Mouse (Mus musculus) embryonic facial prominence, embryonic 10.5 days (tissue): Measurements from ENCODE around the gene Parp8. TPM values are rescaled to one million over a fixed set of nuclear protein-coding genes. Genes with fewer than 3 reads are reported as not detected.

ENCODE experiments used
- DNase-seq: peaks from one replicate; pipeline ENCODE4 v3.0.0-alpha.2; 2017; ENCODE audit warnings: low spot score
- H3K27ac ChIP-seq: fragments of 300-500 bp; sonication (generic); replicated peaks from 2 replicates; pipeline ENCODE4 v1.5.1; 2016; ENCODE audit warnings: mild to moderate bottlenecking
- H3K27me3 ChIP-seq: fragments of 300-500 bp; sonication (generic); replicated peaks from 2 replicates; pipeline ENCODE4 v1.6.1; 2016; ENCODE audit warnings: low read depth, mild to moderate bottlenecking; ENCODE audit not compliant: poor library complexity, severe bottlenecking
- H3K36me3 ChIP-seq: fragments of 300-500 bp; sonication (generic); replicated peaks from 2 replicates; pipeline ENCODE4 v1.6.1; 2016; ENCODE audit warnings: mild to moderate bottlenecking, moderate library complexity
- H3K4me1 ChIP-seq: fragments of 300-500 bp; sonication (generic); 2 replicates; pipeline ENCODE4 v1.6.1; 2016
- H3K4me3 ChIP-seq: fragments of 300-500 bp; sonication (generic); 2 replicates; pipeline ENCODE4 v1.5.1; 2016; ENCODE audit warnings: mild to moderate bottlenecking, moderate library complexity
- H3K9me3 ChIP-seq: fragments of 300-500 bp; sonication (generic); 2 replicates; pipeline ENCODE4 v1.6.1; 2016; ENCODE audit warnings: mild to moderate bottlenecking
- WGBS: fragments of 180-500 bp; shearing (Covaris S2); methylation state at CpG from one replicate; pipeline ENCODE4 v1.1.7; 2016; 5-methylcytosine and 5-hydroxymethylcytosine counted together
- polyA plus RNA-seq: library from polyadenylated mRNA; unstranded; fragments of >200 nt; fragmentation: Nextera tagmentation; extraction: Ambion mirVana; gene quantifications from 2 replicates; pipeline ENCODE4 v1.2.1, GENCODE M21; 2016

Gene Parp8
- 10.4 and 13.1 TPM in 2 replicates for polyA plus RNA-seq

- WGBS = under 1% methylated on average over 65 of the region's 67 CpGs
- Histone ChIP-seq H3K4me1 (peaks cover 25% of the 10 kb centered on the region), H3K27ac (peak within 1 kb of the TSS; percentile 93), H3K27me3 (peaks cover 24% of the 10 kb centered on the region), H3K4me3 (peak within 1 kb of the TSS; percentile 85), H3K9me3 (no peaks in the 10 kb centered on the region), H3K36me3 (no peaks in the 10 kb centered on the region)
- peak; percentile 83 for DNase-seq
These were observed at the start of gene Parp8 for GRCm38 (mm10) chr13:117025226-117026067. Gene Parp8 (minus strand): TSS chr13:117025537.

DNA sequence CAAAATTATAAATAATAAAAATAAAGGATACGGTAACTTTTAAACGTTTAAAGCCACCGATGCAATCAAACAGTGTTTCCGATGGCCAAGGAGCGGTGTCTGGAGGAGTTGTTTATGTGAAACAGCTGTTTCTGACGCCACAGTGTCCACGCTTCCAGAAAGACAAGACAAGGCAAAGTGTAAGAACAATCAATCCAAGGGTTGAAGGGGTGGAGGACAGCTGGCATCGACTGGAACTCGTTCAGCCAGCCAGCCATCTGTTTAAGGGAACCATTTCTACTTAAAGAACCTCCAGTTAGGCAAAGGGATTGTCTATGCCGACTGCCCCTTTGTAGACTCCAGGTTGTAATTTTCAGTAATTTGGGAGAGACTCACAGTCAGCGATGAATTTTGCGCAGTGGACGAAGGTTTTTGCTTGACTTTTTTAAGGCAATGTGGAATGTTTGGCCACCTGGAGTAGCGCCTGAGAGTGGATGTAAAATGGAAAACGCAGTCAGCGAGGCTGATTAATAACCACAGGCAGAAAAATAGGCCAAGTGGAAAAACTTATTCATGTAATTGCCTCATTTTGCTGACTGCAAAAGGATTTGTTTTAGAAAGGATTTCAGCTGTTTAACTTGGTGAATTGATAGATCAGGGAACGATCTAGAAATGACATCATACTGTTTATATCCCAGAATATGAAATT, 37.4 kb upstream of the Parp8 start:
- Histone ChIP-seq H3K36me3 (no peaks in the 10 kb centered on the region), H3K9me3 (no peaks in the 10 kb centered on the region), H3K4me1 (no peaks in the 10 kb centered on the region), H3K4me3 (no peak overlapping the region), H3K27me3 (no peaks in the 10 kb centered on the region), H3K27ac (no peak overlapping the region)
- DNase-seq = no peak
- 82% methylated on average over 17 of the region's 17 CpGs for WGBS

GRCm38 (mm10) chr13:117056466-117056865, 31.1 kb upstream of the Parp8 start:
- no peak for DNase-seq
- H3K9me3 ChIP-seq = no peaks in the 10 kb centered on the region
- H3K36me3 ChIP-seq = no peaks in the 10 kb centered on the region
- no peak overlapping the region for H3K4me3 ChIP-seq
- no peak overlapping the region for H3K27ac ChIP-seq
- 59% methylated on average over 2 of the region's 2 CpGs for WGBS
- no peaks in the 10 kb centered on the region for H3K27me3 ChIP-seq
- 0 out of 2 replicates have a peak, but pooled peaks cover 4% of the 10 kb centered on the region for H3K4me1 ChIP-seq

GRCm38 (mm10) chr13:117054811-117055496, 29.6 kb upstream of the Parp8 start:
- Histone ChIP-seq H3K36me3 (no peaks in the 10 kb centered on the region), H3K4me3 (no peak overlapping the region), H3K4me1 (0 out of 2 replicates have a peak, but pooled peaks cover 4% of the 10 kb centered on the region), H3K27me3 (no peaks in the 10 kb centered on the region), H3K9me3 (no peaks in the 10 kb centered on the region), H3K27ac (no peak overlapping the region)
- 81% methylated on average over 7 of the region's 7 CpGs for WGBS
- DNase-seq = no peak

DNA sequence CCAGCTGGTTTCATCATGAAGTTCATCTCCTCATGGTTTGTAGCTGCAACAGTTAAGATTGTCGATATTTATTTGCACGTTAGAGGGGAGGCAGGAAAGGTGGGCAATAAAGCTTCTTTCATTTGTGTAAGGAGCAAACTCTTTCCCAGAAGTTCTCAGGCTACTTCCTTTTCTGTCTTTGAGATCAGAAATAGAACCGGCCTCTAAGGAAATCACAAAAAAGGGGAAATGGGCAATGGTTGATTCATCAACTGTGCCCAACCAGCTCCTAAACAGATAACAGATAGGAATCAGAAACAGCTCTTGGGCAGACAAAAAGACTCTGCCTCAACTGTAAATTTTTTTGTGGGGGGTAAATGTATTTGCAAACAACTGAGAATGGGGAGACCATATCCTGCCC, 27.4 kb upstream of the Parp8 start:
- 86% methylated on average over 3 of the region's 3 CpGs for WGBS
- Histone ChIP-seq H3K4me1 (0 out of 2 replicates have a peak, but pooled peaks cover 4% of the 10 kb centered on the region), H3K27ac (no peak overlapping the region), H3K27me3 (no peaks in the 10 kb centered on the region), H3K36me3 (no peaks in the 10 kb centered on the region), H3K9me3 (no peaks in the 10 kb centered on the region), H3K4me3 (no peak overlapping the region)
- no peak for DNase-seq

DNA sequence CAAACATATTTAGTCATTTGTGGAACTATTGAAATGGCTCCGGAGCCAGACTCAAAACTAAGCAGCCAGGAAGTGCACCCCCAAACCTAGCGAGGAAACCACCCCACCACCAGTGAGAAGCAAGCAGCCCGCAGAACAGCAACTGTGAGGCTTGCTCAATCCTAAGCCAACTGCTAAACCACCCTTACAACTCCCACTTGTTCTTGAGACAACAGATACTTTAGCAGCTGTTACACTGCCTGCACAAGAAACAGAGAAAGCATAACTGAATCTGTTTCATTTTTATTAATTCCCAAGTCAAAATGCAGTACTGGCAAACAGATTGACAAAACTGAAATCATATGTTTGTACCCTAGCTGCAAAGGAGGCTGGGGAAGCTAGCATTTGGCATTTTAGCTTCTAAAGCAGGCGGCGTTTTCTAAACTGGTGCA, 23.2 kb upstream of the Parp8 start:
- Histone ChIP-seq H3K4me3 (no peak overlapping the region), H3K36me3 (no peaks in the 10 kb centered on the region), H3K9me3 (no peaks in the 10 kb centered on the region), H3K27ac (no peak overlapping the region), H3K27me3 (no peaks in the 10 kb centered on the region), H3K4me1 (no peaks in the 10 kb centered on the region)
- no peak for DNase-seq
- WGBS = 88% methylated on average over 5 of the region's 5 CpGs

- H3K9me3 ChIP-seq = no peaks in the 10 kb centered on the region
- no peak for DNase-seq
- H3K27ac ChIP-seq = no peak overlapping the region
- H3K4me3 ChIP-seq = no peak overlapping the region
- no peaks in the 10 kb centered on the region for H3K36me3 ChIP-seq
- H3K4me1 ChIP-seq = no peaks in the 10 kb centered on the region
- no peaks in the 10 kb centered on the region for H3K27me3 ChIP-seq
These were observed 18.2 kb upstream of the Parp8 start for GRCm38 (mm10) chr13:117043567-117043966.

DNA sequence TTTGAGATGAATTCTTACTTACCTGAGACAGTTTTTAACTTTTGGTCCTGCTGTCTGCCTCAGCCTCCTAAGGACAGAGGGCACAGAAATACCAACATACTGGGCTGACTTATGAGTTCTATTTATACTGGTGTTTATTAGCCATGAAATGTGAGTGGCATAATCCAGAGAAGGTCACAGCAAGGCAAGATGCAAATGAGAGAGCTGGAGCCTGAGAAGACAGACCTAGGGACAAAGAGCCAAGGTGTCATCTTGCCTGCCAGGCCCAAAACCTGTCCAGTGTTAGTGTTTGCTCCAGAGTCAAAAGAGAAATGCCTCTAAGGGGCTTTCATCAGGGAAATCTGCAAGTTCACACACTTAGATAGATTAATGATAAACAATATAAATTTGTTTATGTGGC, 15.7 kb upstream of the Parp8 start:
- DNase-seq = no peak
- Histone ChIP-seq H3K4me3 (no peak overlapping the region), H3K4me1 (no peaks in the 10 kb centered on the region), H3K36me3 (no peaks in the 10 kb centered on the region), H3K27me3 (no peaks in the 10 kb centered on the region), H3K27ac (no peak overlapping the region), H3K9me3 (no peaks in the 10 kb centered on the region)

DNA sequence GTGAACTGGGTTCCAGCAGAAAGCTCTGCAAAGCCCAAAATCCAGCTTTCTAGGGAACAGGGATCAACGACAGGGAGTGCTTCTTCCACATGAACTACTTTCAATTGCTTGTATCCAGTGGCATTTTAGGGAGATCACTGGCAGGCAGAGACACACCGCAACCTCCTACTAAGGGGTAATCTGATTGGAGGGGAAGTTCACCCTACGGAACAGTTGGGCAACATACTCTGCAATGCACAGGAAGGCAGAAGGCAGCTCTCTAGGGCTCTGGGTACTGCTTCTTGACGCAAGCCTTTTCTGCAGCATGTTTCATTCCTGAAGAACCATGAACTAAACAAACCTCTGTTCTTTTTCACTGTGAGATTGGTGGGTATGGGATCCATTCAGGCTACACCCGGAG, 10.9 kb upstream of the Parp8 start:
- Histone ChIP-seq H3K4me3 (no peak overlapping the region), H3K27ac (no peak overlapping the region), H3K36me3 (no peaks in the 10 kb centered on the region), H3K9me3 (no peaks in the 10 kb centered on the region), H3K4me1 (no peaks in the 10 kb centered on the region), H3K27me3 (no peaks in the 10 kb centered on the region)
- DNase-seq = no peak
- 81% methylated on average over 5 of the region's 5 CpGs for WGBS

DNA sequence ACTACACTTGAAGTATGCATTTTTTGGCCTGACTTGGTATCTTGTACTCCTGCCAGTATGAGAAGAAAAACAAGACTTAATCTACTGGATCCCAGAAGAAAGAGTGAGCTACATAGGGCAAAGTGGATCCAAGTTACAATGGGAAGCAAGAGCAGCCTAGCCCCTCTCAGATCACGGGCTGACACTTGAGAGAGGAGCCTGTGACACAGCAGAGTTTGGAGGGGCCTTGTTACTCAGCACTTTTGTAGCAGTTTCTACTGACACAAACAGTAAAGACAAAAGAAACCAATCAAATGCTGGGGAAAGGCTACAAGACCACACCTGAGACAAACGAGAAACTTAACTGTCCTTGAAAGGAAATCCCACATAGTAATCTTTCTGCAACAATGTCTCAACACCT, 9.8 kb upstream of the Parp8 start:
- Histone ChIP-seq H3K9me3 (no peaks in the 10 kb centered on the region), H3K36me3 (no peaks in the 10 kb centered on the region), H3K4me3 (no peak overlapping the region), H3K27ac (no peak overlapping the region), H3K27me3 (no peaks in the 10 kb centered on the region), H3K4me1 (no peaks in the 10 kb centered on the region)
- WGBS = 71% methylated on average over 2 of the region's 2 CpGs
- no peak for DNase-seq

GRCm38 (mm10) chr13:117034676-117035075, 9.3 kb upstream of the Parp8 start:
- DNase-seq = no peak
- no peaks in the 10 kb centered on the region for H3K36me3 ChIP-seq
- H3K27ac ChIP-seq = no peak overlapping the region
- 81% methylated on average over 1 of the region's 1 CpGs for WGBS
- H3K9me3 ChIP-seq = no peaks in the 10 kb centered on the region
- no peaks in the 10 kb centered on the region for H3K27me3 ChIP-seq
- H3K4me3 ChIP-seq = no peak overlapping the region
- H3K4me1 ChIP-seq = no peaks in the 10 kb centered on the region

- Histone ChIP-seq H3K4me1 (no peaks in the 10 kb centered on the region), H3K9me3 (no peaks in the 10 kb centered on the region), H3K4me3 (no peak overlapping the region), H3K27me3 (no peaks in the 10 kb centered on the region), H3K36me3 (no peaks in the 10 kb centered on the region), H3K27ac (no peak overlapping the region)
- WGBS = 89% methylated on average over 5 of the region's 5 CpGs
- DNase-seq = no peak
These were observed 8.5 kb upstream of the Parp8 start for GRCm38 (mm10) chr13:117033676-117034308.
